Mouse (Mus musculus): Measurements from ENCODE around the gene Prr36. TPM values are rescaled to one million over a fixed set of nuclear protein-coding genes. Genes with fewer than 3 reads are reported as not detected.

Prr36 gene
- 1.7 and 1.9 TPM in 2 replicates for polyA plus RNA-seq (2014; fragmentation: Nextera tagmentation; extraction: Ambion mirVana)

DNA sequence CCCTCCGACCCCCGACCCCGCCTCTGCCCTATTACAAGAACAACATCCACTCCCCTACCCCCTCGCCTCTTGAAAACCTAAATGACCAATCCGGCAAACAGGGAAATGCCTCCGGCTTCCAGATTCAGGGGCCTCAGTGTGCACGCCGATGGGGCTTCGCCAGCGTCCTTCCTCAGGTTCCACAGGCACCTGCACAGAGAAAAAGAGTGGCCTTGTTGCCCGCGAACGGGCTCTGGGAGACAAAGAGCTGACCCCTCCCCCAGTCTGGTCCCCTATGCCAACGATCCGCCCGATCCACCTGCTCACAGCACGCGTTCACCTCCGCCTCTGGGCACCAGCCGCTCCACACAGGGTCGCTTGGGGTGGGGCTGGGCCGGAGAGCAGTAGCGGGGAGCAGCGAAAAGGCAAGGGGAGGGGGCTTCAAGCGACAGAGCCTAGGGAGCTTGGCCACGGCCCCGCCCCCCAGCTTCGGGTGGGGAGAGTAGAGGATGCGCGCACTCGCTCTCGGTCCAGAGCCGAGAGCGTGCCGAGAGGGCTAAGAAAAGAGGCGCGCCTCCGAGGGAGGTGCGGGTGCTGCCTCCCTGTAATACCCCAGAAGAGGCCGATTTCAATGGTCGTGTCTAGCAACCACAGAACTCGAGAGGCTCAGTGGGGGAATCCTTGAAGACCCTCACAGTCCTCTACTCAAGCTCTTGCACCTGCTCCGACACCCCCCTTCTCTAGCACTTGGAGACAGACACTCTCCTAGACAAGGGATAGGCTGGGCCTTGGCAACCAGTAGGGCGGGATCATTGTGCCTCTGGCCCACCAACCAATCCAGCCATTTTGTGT, at the start of gene Prr36:
Gene Prr36, minus strand, starts transcription at position 669 of the 831 bp plus-strand sequence.
- peaks cover 9% of the 10 kb centered on the region; the same call in 1 of the 2 replicates for H3K4me1 ChIP-seq (ENCODE audit: control insufficient read depth, insufficient read depth, low read length)
- DNase-seq (ENCODE audit: low spot score): peak; percentile 56
- peak; percentile 35; the same call in 1 of the 2 replicates for ATAC-seq (ENCODE audit: insufficient number of reproducible peaks, low FRiP score, low TSS enrichment, low read depth)
- no peak within 1 kb of the TSS for H3K27ac ChIP-seq (replicated peaks; ENCODE audit: low read depth, low read length)
- under 1% methylated on average over 44 of the region's 44 CpGs for WGBS
- no peaks in the 10 kb centered on the region for H3K36me3 ChIP-seq (ENCODE audit: control insufficient read depth, insufficient read depth, low read length)
- no peaks in the 10 kb centered on the region; the same call in 1 of the 2 replicates for H3K9me3 ChIP-seq (ENCODE audit: control insufficient read depth, low read length)
- peak within 1 kb of the TSS; percentile 93 for H3K4me2 ChIP-seq (ENCODE audit: low read depth, severe bottlenecking)
- H3K27me3 ChIP-seq (ENCODE audit: control insufficient read depth, insufficient read depth, low read length): peaks cover 35% of the 10 kb centered on the region
- peak within 1 kb of the TSS; percentile 43 for H3K4me3 ChIP-seq (ENCODE audit: low read depth, low read length)
- H3K9ac ChIP-seq (ENCODE audit: low read length): peak within 1 kb of the TSS; percentile 59

DNA sequence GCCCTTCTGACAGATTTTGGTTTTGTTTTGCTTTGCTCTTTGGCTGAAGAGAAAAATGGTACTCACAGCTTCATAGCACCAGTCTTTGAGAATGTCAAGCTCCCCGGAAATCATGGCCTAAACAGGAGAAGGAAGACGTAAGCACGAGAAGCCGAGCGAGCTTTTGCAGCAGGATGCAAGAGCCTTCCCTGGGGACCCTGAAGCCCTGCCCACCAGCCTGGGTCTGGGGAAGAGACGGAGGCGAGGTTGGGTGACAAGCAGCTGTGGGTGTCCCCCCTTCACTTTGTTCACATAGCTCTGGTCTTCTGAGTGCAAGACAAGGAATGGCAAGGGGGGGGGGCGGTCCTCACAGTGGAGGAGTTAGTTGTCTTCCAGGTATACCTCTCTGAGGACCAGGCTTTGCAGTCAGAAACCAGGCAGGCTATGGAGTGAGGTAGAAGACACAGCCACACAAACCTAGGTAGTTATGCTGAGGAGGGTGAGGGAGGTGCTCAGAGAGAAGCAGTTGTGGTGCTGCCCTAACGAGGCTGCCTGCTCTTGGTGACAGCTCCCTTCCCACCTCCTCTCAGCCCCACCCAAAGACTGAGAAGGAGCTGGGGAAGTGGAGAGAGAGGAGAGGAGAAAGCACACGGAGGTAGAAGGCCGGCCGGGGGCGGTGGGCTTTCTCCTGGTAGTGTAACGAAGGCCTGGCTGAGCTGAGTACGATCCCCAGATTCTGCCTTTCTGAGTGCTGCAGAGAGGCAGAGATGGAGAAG, 48.1 kb upstream of the Prr36 start:
- Histone ChIP-seq H3K4me1 (ENCODE audit: control insufficient read depth, insufficient read depth, low read length) (no peaks in the 10 kb centered on the region), H3K4me2 (ENCODE audit: low read depth, severe bottlenecking) (no peak overlapping the region), H3K9me3 (ENCODE audit: control insufficient read depth, low read length) (no peaks in the 10 kb centered on the region), H3K27me3 (ENCODE audit: control insufficient read depth, insufficient read depth, low read length) (no peaks in the 10 kb centered on the region), H3K36me3 (ENCODE audit: control insufficient read depth, insufficient read depth, low read length) (peaks cover 38% of the 10 kb centered on the region), H3K27ac (replicated peaks; ENCODE audit: low read depth, low read length) (no peak overlapping the region), H3K9ac (ENCODE audit: low read length) (no peak overlapping the region), H3K4me3 (ENCODE audit: low read depth, low read length) (no peak overlapping the region)
- DNase-seq (ENCODE audit: low spot score): no peak
- ATAC-seq (ENCODE audit: insufficient number of reproducible peaks, low FRiP score, low TSS enrichment, low read depth): no peak
- 93% methylated on average over 15 of the region's 15 CpGs for WGBS

- Histone ChIP-seq H3K4me3 (ENCODE audit: low read depth, low read length) (no peak overlapping the region), H3K9ac (ENCODE audit: low read length) (no peak overlapping the region), H3K36me3 (ENCODE audit: control insufficient read depth, insufficient read depth, low read length) (peaks cover 30% of the 10 kb centered on the region), H3K27me3 (ENCODE audit: control insufficient read depth, insufficient read depth, low read length) (no peaks in the 10 kb centered on the region), H3K9me3 (ENCODE audit: control insufficient read depth, low read length) (no peaks in the 10 kb centered on the region), H3K27ac (replicated peaks; ENCODE audit: low read depth, low read length) (no peak overlapping the region), H3K4me1 (ENCODE audit: control insufficient read depth, insufficient read depth, low read length) (0 out of 2 replicates have a peak, but pooled peaks cover 4% of the 10 kb centered on the region), H3K4me2 (ENCODE audit: low read depth, severe bottlenecking) (no peak overlapping the region)
- ATAC-seq (ENCODE audit: insufficient number of reproducible peaks, low FRiP score, low TSS enrichment, low read depth) (no peak), DNase-seq (ENCODE audit: low spot score) (no peak)
- 90% methylated on average over 8 of the region's 8 CpGs for WGBS
Observed at GRCm38 (mm10) chr8:4263105-4263791, 46.0 kb upstream of the Prr36 start.

GRCm38 (mm10) chr8:4259805-4260170, 42.5 kb upstream of the Prr36 start:
- no peaks in the 10 kb centered on the region; the same call in 1 of the 2 replicates for H3K9me3 ChIP-seq (ENCODE audit: control insufficient read depth, low read length)
- H3K4me1 ChIP-seq (ENCODE audit: control insufficient read depth, insufficient read depth, low read length): peaks cover 14% of the 10 kb centered on the region; the same call in 1 of the 2 replicates
- no peak overlapping the region for H3K27ac ChIP-seq (replicated peaks; ENCODE audit: low read depth, low read length)
- no peak overlapping the region for H3K4me3 ChIP-seq (ENCODE audit: low read depth, low read length)
- ATAC-seq (ENCODE audit: insufficient number of reproducible peaks, low FRiP score, low TSS enrichment, low read depth) (no peak), DNase-seq (ENCODE audit: low spot score) (no peak)
- H3K27me3 ChIP-seq (ENCODE audit: control insufficient read depth, insufficient read depth, low read length): no peaks in the 10 kb centered on the region
- 77% methylated on average over 4 of the region's 4 CpGs for WGBS
- H3K36me3 ChIP-seq (ENCODE audit: control insufficient read depth, insufficient read depth, low read length): peaks cover 8% of the 10 kb centered on the region
- H3K9ac ChIP-seq (ENCODE audit: low read length): no peak overlapping the region
- H3K4me2 ChIP-seq (ENCODE audit: low read depth, severe bottlenecking): no peak overlapping the region

GRCm38 (mm10) chr8:4259125-4259804, 42.0 kb upstream of the Prr36 start, which contains the start of gene Ctxn1:
Gene Ctxn1, minus strand, starts transcription at chr8:4259274.
- Histone ChIP-seq H3K27me3 (ENCODE audit: control insufficient read depth, insufficient read depth, low read length) (no peaks in the 10 kb centered on the region), H3K27ac (replicated peaks; ENCODE audit: low read depth, low read length) (peak within 1 kb of the TSS; percentile 87), H3K4me3 (ENCODE audit: low read depth, low read length) (peak within 1 kb of the TSS; percentile 89), H3K9me3 (ENCODE audit: control insufficient read depth, low read length) (no peaks in the 10 kb centered on the region; the same call in 1 of the 2 replicates), H3K36me3 (ENCODE audit: control insufficient read depth, insufficient read depth, low read length) (peaks cover 8% of the 10 kb centered on the region), H3K9ac (ENCODE audit: low read length) (peak within 1 kb of the TSS; percentile 94), H3K4me1 (ENCODE audit: control insufficient read depth, insufficient read depth, low read length) (peaks cover 14% of the 10 kb centered on the region; the same call in 1 of the 2 replicates), H3K4me2 (ENCODE audit: low read depth, severe bottlenecking) (peak within 1 kb of the TSS; percentile 48)
- 7% methylated on average over 28 of the region's 33 CpGs for WGBS
- DNase-seq (ENCODE audit: low spot score): peak; percentile 98
- peak; percentile 91 for ATAC-seq (ENCODE audit: insufficient number of reproducible peaks, low FRiP score, low TSS enrichment, low read depth)

DNA sequence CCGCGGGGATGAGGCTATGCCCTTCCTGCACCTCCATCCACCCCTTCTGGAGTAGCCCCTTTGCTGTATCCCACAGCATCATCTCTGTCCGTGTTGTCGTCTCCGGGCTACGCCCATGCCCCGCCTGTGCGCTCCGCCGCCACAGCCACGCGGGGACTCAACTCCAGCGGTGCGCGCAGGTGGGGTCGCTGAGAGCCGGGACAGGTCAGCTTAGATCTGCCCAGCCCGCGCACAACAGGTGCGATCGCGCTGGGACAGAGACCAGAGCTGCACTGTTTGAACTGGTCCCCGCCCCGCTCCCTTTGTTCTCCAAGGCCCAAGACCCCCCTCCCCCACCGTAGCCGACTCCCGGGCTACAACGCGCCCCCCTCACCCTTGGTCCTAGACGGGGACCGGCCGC, 41.4 kb upstream of the Prr36 start:
- Histone ChIP-seq H3K9ac (ENCODE audit: low read length) (peak overlapping the region; percentile 94), H3K36me3 (ENCODE audit: control insufficient read depth, insufficient read depth, low read length) (peaks cover 8% of the 10 kb centered on the region), H3K4me1 (ENCODE audit: control insufficient read depth, insufficient read depth, low read length) (peaks cover 18% of the 10 kb centered on the region; the same call in 1 of the 2 replicates), H3K27ac (replicated peaks; ENCODE audit: low read depth, low read length) (peak overlapping the region; percentile 87), H3K4me3 (ENCODE audit: low read depth, low read length) (peak overlapping the region; percentile 89), H3K27me3 (ENCODE audit: control insufficient read depth, insufficient read depth, low read length) (no peaks in the 10 kb centered on the region), H3K9me3 (ENCODE audit: control insufficient read depth, low read length) (no peaks in the 10 kb centered on the region; the same call in 1 of the 2 replicates), H3K4me2 (ENCODE audit: low read depth, severe bottlenecking) (peak overlapping the region; percentile 48)
- DNase-seq (ENCODE audit: low spot score): peak; percentile 86
- peak; percentile 68 for ATAC-seq (ENCODE audit: insufficient number of reproducible peaks, low FRiP score, low TSS enrichment, low read depth)
- under 1% methylated on average over 32 of the region's 32 CpGs for WGBS

DNA sequence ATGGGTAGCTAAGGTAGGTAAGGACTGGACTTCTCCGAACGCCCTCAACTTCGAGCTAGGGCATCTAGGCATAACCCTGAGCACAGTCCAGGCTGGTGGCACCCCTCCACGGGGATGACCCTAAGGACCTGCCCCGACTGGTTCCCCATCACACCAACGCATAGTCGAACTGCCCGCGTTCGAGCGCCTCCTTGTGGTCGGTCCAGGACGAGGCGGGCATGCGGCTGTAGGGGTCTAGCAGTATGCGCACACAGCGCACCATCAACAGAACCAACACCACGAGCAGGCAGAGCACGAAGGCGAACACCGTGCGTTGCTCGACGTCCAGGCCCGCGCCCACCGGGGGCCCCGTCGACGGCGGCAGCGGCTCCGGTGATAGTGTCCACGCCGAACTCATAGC, 41.0 kb upstream of the Prr36 start:
- Histone ChIP-seq H3K27me3 (ENCODE audit: control insufficient read depth, insufficient read depth, low read length) (no peaks in the 10 kb centered on the region), H3K4me2 (ENCODE audit: low read depth, severe bottlenecking) (peak overlapping the region; percentile 48), H3K4me1 (ENCODE audit: control insufficient read depth, insufficient read depth, low read length) (peaks cover 18% of the 10 kb centered on the region; the same call in 1 of the 2 replicates), H3K36me3 (ENCODE audit: control insufficient read depth, insufficient read depth, low read length) (peaks cover 8% of the 10 kb centered on the region), H3K9ac (ENCODE audit: low read length) (peak overlapping the region; percentile 94), H3K27ac (replicated peaks; ENCODE audit: low read depth, low read length) (peak overlapping the region; percentile 87), H3K4me3 (ENCODE audit: low read depth, low read length) (peak overlapping the region; percentile 89), H3K9me3 (ENCODE audit: control insufficient read depth, low read length) (no peaks in the 10 kb centered on the region; the same call in 1 of the 2 replicates)
- 2% methylated on average over 35 of the region's 35 CpGs for WGBS
- peak; percentile 45 for ATAC-seq (ENCODE audit: insufficient number of reproducible peaks, low FRiP score, low TSS enrichment, low read depth)
- DNase-seq (ENCODE audit: low spot score): peak; percentile 95
